Mouse (Mus musculus): ENCODE data around the gene Rps29. TPM values are rescaled to one million over a fixed set of nuclear protein-coding genes. Genes with fewer than 3 reads are reported as not detected.

The Rps29 gene
- polyA plus RNA-seq, 1 experiment from 2014 or later: 1,642 TPM

- no peaks in the 10 kb centered on the region for H3K9me3 ChIP-seq (ENCODE audit: low read length)
Measured at GRCm38 (mm10) chr12:69143460-69143859, 15.5 kb downstream of the Rps29 start.

GRCm38 (mm10) chr12:69139841-69140240 is 19.1 kb downstream of the Rps29 start:
- H3K9ac ChIP-seq (replicated peaks; ENCODE audit: low read depth): no peak overlapping the region
- H3K36me3 ChIP-seq (ENCODE audit: insufficient read depth, low read length): no peaks in the 10 kb centered on the region
- H3K27me3 ChIP-seq (replicated peaks; ENCODE audit: insufficient read depth, low read length): no peaks in the 10 kb centered on the region
- H3K4me3 ChIP-seq (ENCODE audit: low read depth, low read length): no peak overlapping the region
- no peaks in the 10 kb centered on the region for H3K4me1 ChIP-seq (ENCODE audit: insufficient read depth, low read depth, low read length)
- H3K27ac ChIP-seq (ENCODE audit: low read length): no peak overlapping the region
- ATAC-seq (no peak), DNase-seq (ENCODE audit: low spot score) (no peak)
- TF ChIP-seq EP300 (IDR thresholded peaks at IDR 0.05) (no peak), CTCF (IDR thresholded peaks at IDR 0.05) (no peak)
- H3K9me3 ChIP-seq (ENCODE audit: low read length): no peaks in the 10 kb centered on the region
- H3K4me2 ChIP-seq (replicated peaks; ENCODE audit: low read depth, low read length): no peak overlapping the region
- 82% methylated on average over 7 of the region's 7 CpGs for WGBS

More at GRCm38 (mm10) chr12:69143460-69143859, 15.5 kb downstream of the Rps29 start:
- no peaks in the 10 kb centered on the region for H3K36me3 ChIP-seq (ENCODE audit: insufficient read depth, low read length)
- no peak overlapping the region for H3K9ac ChIP-seq (replicated peaks; ENCODE audit: low read depth)
- H3K27ac ChIP-seq (ENCODE audit: low read length): no peak overlapping the region
- H3K4me3 ChIP-seq (ENCODE audit: low read depth, low read length): no peak overlapping the region
- DNase-seq (ENCODE audit: low spot score) (no peak), ATAC-seq (no peak)
- no peak for TF ChIP-seq CTCF (IDR thresholded peaks at IDR 0.05)
- TF ChIP-seq EP300 (IDR thresholded peaks at IDR 0.05): no peak
- H3K4me2 ChIP-seq (replicated peaks; ENCODE audit: low read depth, low read length): no peak overlapping the region
- WGBS: 67% methylated on average over 6 of the region's 6 CpGs
- H3K27me3 ChIP-seq (replicated peaks; ENCODE audit: insufficient read depth, low read length): no peaks in the 10 kb centered on the region
- H3K4me1 ChIP-seq (ENCODE audit: insufficient read depth, low read depth, low read length): no peaks in the 10 kb centered on the region

- H3K9ac ChIP-seq (replicated peaks; ENCODE audit: low read depth): no peak overlapping the region
- no peak for TF ChIP-seq EP300 (IDR thresholded peaks at IDR 0.05)
- TF ChIP-seq CTCF (IDR thresholded peaks at IDR 0.05): no peak
- DNase-seq (ENCODE audit: low spot score) (no peak), ATAC-seq (no peak)
- H3K27me3 ChIP-seq (replicated peaks; ENCODE audit: insufficient read depth, low read length): no peaks in the 10 kb centered on the region
- WGBS: 94% methylated on average over 3 of the region's 3 CpGs
- no peak overlapping the region for H3K27ac ChIP-seq (ENCODE audit: low read length)
- no peak overlapping the region for H3K4me2 ChIP-seq (replicated peaks; ENCODE audit: low read depth, low read length)
- H3K4me1 ChIP-seq (ENCODE audit: insufficient read depth, low read depth, low read length): no peaks in the 10 kb centered on the region
- no peaks in the 10 kb centered on the region for H3K9me3 ChIP-seq (ENCODE audit: low read length)
- no peaks in the 10 kb centered on the region for H3K36me3 ChIP-seq (ENCODE audit: insufficient read depth, low read length)
- no peak overlapping the region for H3K4me3 ChIP-seq (ENCODE audit: low read depth, low read length)
Measured at GRCm38 (mm10) chr12:69139201-69139600, 19.8 kb downstream of the Rps29 start.

- DNase-seq (ENCODE audit: low spot score) (peak; percentile 56), ATAC-seq (no peak)
- Histone ChIP-seq H3K4me1 (ENCODE audit: insufficient read depth, low read depth, low read length) (no peaks in the 10 kb centered on the region), H3K4me3 (ENCODE audit: low read depth, low read length) (no peak overlapping the region), H3K9ac (replicated peaks; ENCODE audit: low read depth) (no peak overlapping the region), H3K36me3 (ENCODE audit: insufficient read depth, low read length) (no peaks in the 10 kb centered on the region), H3K27me3 (replicated peaks; ENCODE audit: insufficient read depth, low read length) (no peaks in the 10 kb centered on the region), H3K4me2 (replicated peaks; ENCODE audit: low read depth, low read length) (no peak overlapping the region), H3K27ac (ENCODE audit: low read length) (no peak overlapping the region), H3K9me3 (ENCODE audit: low read length) (no peaks in the 10 kb centered on the region)
- no peak for TF ChIP-seq EP300 (IDR thresholded peaks at IDR 0.05)
- TF ChIP-seq CTCF (IDR thresholded peaks at IDR 0.05): peak; percentile 74
- 10% methylated on average over 10 of the region's 10 CpGs for WGBS
Measured at GRCm38 (mm10) chr12:69131981-69132380, 27.0 kb downstream of the Rps29 start.

- 78% methylated on average over 6 of the region's 6 CpGs for WGBS
- ATAC-seq: no peak
- no peak for DNase-seq (ENCODE audit: low spot score)
- no peak overlapping the region for H3K4me2 ChIP-seq (replicated peaks; ENCODE audit: low read depth, low read length)
- no peak for TF ChIP-seq CTCF (IDR thresholded peaks at IDR 0.05)
- no peak for TF ChIP-seq EP300 (IDR thresholded peaks at IDR 0.05)
- no peaks in the 10 kb centered on the region for H3K27me3 ChIP-seq (replicated peaks; ENCODE audit: insufficient read depth, low read length)
- no peaks in the 10 kb centered on the region for H3K36me3 ChIP-seq (ENCODE audit: insufficient read depth, low read length)
- H3K9me3 ChIP-seq (ENCODE audit: low read length): no peaks in the 10 kb centered on the region
- no peak overlapping the region for H3K4me3 ChIP-seq (ENCODE audit: low read depth, low read length)
- H3K4me1 ChIP-seq (ENCODE audit: insufficient read depth, low read depth, low read length): no peaks in the 10 kb centered on the region
- H3K27ac ChIP-seq (ENCODE audit: low read length): no peak overlapping the region
- no peak overlapping the region for H3K9ac ChIP-seq (replicated peaks; ENCODE audit: low read depth)
Measured at GRCm38 (mm10) chr12:69131267-69131666, 27.7 kb downstream of the Rps29 start.

- 64% methylated on average over 12 of the region's 12 CpGs for WGBS
- ATAC-seq: no peak
- H3K9me3 ChIP-seq (ENCODE audit: low read length): no peaks in the 10 kb centered on the region
- peak overlapping the region; percentile 8; the same call in 1 of the 2 replicates for H3K4me3 ChIP-seq (ENCODE audit: low read depth, low read length)
- no peaks in the 10 kb centered on the region for H3K27me3 ChIP-seq (replicated peaks; ENCODE audit: insufficient read depth, low read length)
- H3K4me2 ChIP-seq (replicated peaks; ENCODE audit: low read depth, low read length): peak overlapping the region; percentile 34
- TF ChIP-seq CTCF (IDR thresholded peaks at IDR 0.05) (no peak), EP300 (IDR thresholded peaks at IDR 0.05) (no peak)
- DNase-seq (ENCODE audit: low spot score): no peak
- no peak overlapping the region for H3K9ac ChIP-seq (replicated peaks; ENCODE audit: low read depth)
- H3K4me1 ChIP-seq (ENCODE audit: insufficient read depth, low read depth, low read length): no peaks in the 10 kb centered on the region
- no peaks in the 10 kb centered on the region for H3K36me3 ChIP-seq (ENCODE audit: insufficient read depth, low read length)
- H3K27ac ChIP-seq (ENCODE audit: low read length): no peak overlapping the region
Measured at GRCm38 (mm10) chr12:69130486-69130885, 28.5 kb downstream of the Rps29 start.

All from lung, postnatal 0 days (tissue).